Mouse (Mus musculus) R1 (cell line): ENCODE measurements around the gene Pdik1l.
A peak's percentile ranks its signal among the peaks of the same experiment; 100 is the strongest.

Experiments used
- DNase-seq: peaks from one replicate; pipeline ENCODE4 v3.0.0-alpha.2; 2018; ENCODE audit warnings: low read depth, low spot score

Gene Pdik1l

GRCm38 (mm10) chr4:134287575-134288025, at the start of gene Pdik1l:
Pdik1l (minus strand) TSS chr4:134287895.
- DNase-seq, result peak; percentile 97

- no peak for DNase-seq
Observed at GRCm38 (mm10) chr4:134330281-134330680, 42.6 kb upstream of the Pdik1l start.

GRCm38 (mm10) chr4:134328832-134329231, 41.1 kb upstream of the Pdik1l start:
- DNase-seq, result no peak

- DNase-seq, result no peak
Observed at GRCm38 (mm10) chr4:134328151-134328550, 40.5 kb upstream of the Pdik1l start.

- peak; percentile 90 for DNase-seq
Observed at GRCm38 (mm10) chr4:134326859-134327530, 39.3 kb upstream of the Pdik1l start.

GRCm38 (mm10) chr4:134324655-134325054, 37.0 kb upstream of the Pdik1l start:
- no peak for DNase-seq

GRCm38 (mm10) chr4:134321524-134321923, 33.8 kb upstream of the Pdik1l start:
- DNase-seq, result peak; percentile 78

GRCm38 (mm10) chr4:134319674-134320073, 32.0 kb upstream of the Pdik1l start:
- DNase-seq, result no peak

- no peak for DNase-seq
Observed at GRCm38 (mm10) chr4:134319074-134319473, 31.4 kb upstream of the Pdik1l start.

GRCm38 (mm10) chr4:134316390-134316789, 28.7 kb upstream of the Pdik1l start:
- DNase-seq, result peak; percentile 82

- DNase-seq, result no peak
Observed at GRCm38 (mm10) chr4:134315470-134315869, 27.8 kb upstream of the Pdik1l start.

GRCm38 (mm10) chr4:134314876-134315275, 27.2 kb upstream of the Pdik1l start, which contains the start of gene Trim63:
Trim63 (plus strand) TSS chr4:134315120.
- peak; percentile 32 for DNase-seq

- peak; percentile 64 for DNase-seq
Observed at GRCm38 (mm10) chr4:134314081-134314655, 26.5 kb upstream of the Pdik1l start.

GRCm38 (mm10) chr4:134312901-134313300, 25.2 kb upstream of the Pdik1l start:
- peak; percentile 89 for DNase-seq

GRCm38 (mm10) chr4:134312341-134312740, 24.6 kb upstream of the Pdik1l start:
- DNase-seq, result peak; percentile 52

GRCm38 (mm10) chr4:134311784-134312183, 24.1 kb upstream of the Pdik1l start:
- DNase-seq, result no peak

- no peak for DNase-seq
Observed at GRCm38 (mm10) chr4:134310656-134311055, 23.0 kb upstream of the Pdik1l start.

- no peak for DNase-seq
Observed at GRCm38 (mm10) chr4:134310106-134310505, 22.4 kb upstream of the Pdik1l start.

- DNase-seq, result no peak
Observed at GRCm38 (mm10) chr4:134307367-134308072, 19.8 kb upstream of the Pdik1l start.

GRCm38 (mm10) chr4:134306963-134307362, 19.3 kb upstream of the Pdik1l start:
- DNase-seq, result no peak

GRCm38 (mm10) chr4:134302084-134302483, 14.4 kb upstream of the Pdik1l start:
- no peak for DNase-seq

- DNase-seq, result no peak
Observed at GRCm38 (mm10) chr4:134300316-134300715, 12.6 kb upstream of the Pdik1l start.

GRCm38 (mm10) chr4:134299498-134299810, 11.8 kb upstream of the Pdik1l start:
- no peak for DNase-seq
